Mouse (Mus musculus) liver, postnatal 0 days (tissue): ENCODE data around the gene Acot4. TPM values are rescaled to one million over a fixed set of nuclear protein-coding genes. Genes with fewer than 3 reads are reported as not detected.
"Not testable (repeated sequence)": the region's sequence is repeated elsewhere in the genome, so short reads cannot be mapped to it uniquely, and the experiment has no call there.

ENCODE experiments used
- ATAC-seq: fragments of 200-750 bp; cut with Nextera tagmentation; 2 replicates; pipeline ENCODE4 v1.8.0; 2017; ENCODE audit warnings: mild to moderate bottlenecking, moderate library complexity
- DNase-seq: peaks from one replicate; pipeline ENCODE4 v3.0.0-alpha.2; 2016
- H3K27ac ChIP-seq: fragments of 300-500 bp; sonication (generic); 2 replicates; pipeline ENCODE4 v1.5.1; 2014; ENCODE audit warnings: antibody characterized with exemption, moderate library complexity, mild to moderate bottlenecking, low read depth
- H3K27me3 ChIP-seq: fragments of 300-500 bp; sonication (generic); 2 replicates; pipeline ENCODE4 v1.6.1; 2014; ENCODE audit warnings: low read length, control low read depth, mixed read lengths; ENCODE audit not compliant: insufficient read depth
- H3K36me3 ChIP-seq: fragments of 300-500 bp; sonication (generic); replicated peaks from 2 replicates; pipeline ENCODE4 v1.6.1; 2014; ENCODE audit warnings: mild to moderate bottlenecking, control low read depth, low read length, moderate library complexity, mixed read lengths; ENCODE audit not compliant: insufficient read depth
- H3K4me1 ChIP-seq: fragments of 300-500 bp; sonication (generic); 2 replicates; pipeline ENCODE4 v1.6.1; 2014; ENCODE audit warnings: antibody characterized with exemption, mild to moderate bottlenecking, control low read depth; ENCODE audit not compliant: insufficient read depth
- H3K4me2 ChIP-seq: fragments of 300-500 bp; sonication (generic); 2 replicates; pipeline ENCODE4 v1.6.1; 2014; ENCODE audit warnings: low read depth, mild to moderate bottlenecking, low read length, moderate library complexity, mixed read lengths
- H3K4me3 ChIP-seq: fragments of 300-500 bp; sonication (generic); 2 replicates; pipeline ENCODE4 v1.5.1; 2014; ENCODE audit warnings: low read depth, low read length
- H3K9ac ChIP-seq: fragments of 300-500 bp; sonication (generic); replicated peaks from 2 replicates; pipeline ENCODE4 v1.6.1; 2014; ENCODE audit warnings: mild to moderate bottlenecking, moderate library complexity
- H3K9me3 ChIP-seq: fragments of 300-500 bp; sonication (generic); 2 replicates; pipeline ENCODE4 v1.6.1; 2016; ENCODE audit warnings: mild to moderate bottlenecking, control low read depth, low read length, mixed read lengths
- CTCF ChIP-seq: sonication (generic); IDR thresholded peaks from 2 replicates; pipeline ENCODE4 v1.5.1; 2016; ENCODE audit warnings: antibody characterized with exemption, low read depth
- EP300 ChIP-seq: IDR thresholded peaks from 2 replicates; pipeline ENCODE4 v1.6.1; 2016; ENCODE audit warnings: antibody characterized with exemption, low read depth, mild to moderate bottlenecking
- WGBS: fragments of 180-500 bp; shearing (Covaris S2); extraction: QIAGEN DNeasy Blood & Tissue Kit; methylation state at CpG from one replicate; pipeline ENCODE4 v1.1.7; 2014; ENCODE audit not compliant: insufficient replicate concordance; 5-methylcytosine and 5-hydroxymethylcytosine counted together
- polyA plus RNA-seq: library from polyadenylated mRNA; unstranded; fragments of >200 nt; fragmentation: Nextera tagmentation; extraction: Ambion mirVana; gene quantifications from 2 replicates; pipeline ENCODE4 v1.2.1, GENCODE M21; 2015

The Acot4 gene
- polyA plus RNA-seq, 1 experiment from 2014 or later: 29.0 TPM

GRCm38 (mm10) chr12:84042248-84042647 lies 4.1 kb downstream of the Acot4 start:
- Histone ChIP-seq H3K4me2 (peak overlapping the region; percentile 36; the same call in 1 of the 2 replicates), H3K36me3 (no peaks in the 10 kb centered on the region), H3K4me1 (peaks cover 9% of the 10 kb centered on the region; the same call in 1 of the 2 replicates), H3K9ac (no peak overlapping the region), H3K27ac (peak overlapping the region; percentile 64), H3K27me3 (no peaks in the 10 kb centered on the region), H3K4me3 (no peak overlapping the region), H3K9me3 (no peaks in the 10 kb centered on the region)
- DNase-seq (no peak), ATAC-seq (peak; percentile 81)
- WGBS: 66% methylated on average over 5 of the region's 5 CpGs
- TF ChIP-seq CTCF (no peak), EP300 (peak; percentile 60)

DNA sequence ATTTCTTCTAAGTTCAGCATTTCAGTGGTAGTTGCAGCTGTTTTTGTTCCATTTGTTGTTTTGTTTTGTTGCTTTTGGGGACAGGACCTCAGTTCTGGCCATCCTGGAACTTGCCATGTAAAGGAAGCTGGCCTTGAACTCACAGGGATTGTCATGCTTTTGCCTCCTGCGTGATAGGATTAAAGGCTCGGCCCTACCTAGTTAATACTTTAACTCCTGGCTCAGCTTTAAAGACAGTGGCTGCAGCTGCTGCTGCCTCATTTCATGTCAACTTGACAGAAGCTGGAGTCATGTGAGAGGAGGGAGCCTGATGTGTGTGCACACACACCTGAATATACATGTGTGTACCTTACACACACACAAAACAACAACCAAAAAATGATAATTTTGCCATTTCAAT lies 5.9 kb downstream of the Acot4 start:
- no peak for DNase-seq
- 53% methylated on average over 2 of the region's 2 CpGs for WGBS
- no peak overlapping the region for H3K27ac ChIP-seq
- H3K4me1 ChIP-seq: peaks cover 7% of the 10 kb centered on the region; the same call in 1 of the 2 replicates
- H3K36me3 ChIP-seq: no peaks in the 10 kb centered on the region
- TF ChIP-seq EP300 (no peak), CTCF (no peak)
- no peak overlapping the region for H3K4me3 ChIP-seq
- H3K4me2 ChIP-seq: no peak overlapping the region
- H3K27me3 ChIP-seq: no peaks in the 10 kb centered on the region
- H3K9ac ChIP-seq: no peak overlapping the region
- no peaks in the 10 kb centered on the region for H3K9me3 ChIP-seq
- ATAC-seq: no peak

DNA sequence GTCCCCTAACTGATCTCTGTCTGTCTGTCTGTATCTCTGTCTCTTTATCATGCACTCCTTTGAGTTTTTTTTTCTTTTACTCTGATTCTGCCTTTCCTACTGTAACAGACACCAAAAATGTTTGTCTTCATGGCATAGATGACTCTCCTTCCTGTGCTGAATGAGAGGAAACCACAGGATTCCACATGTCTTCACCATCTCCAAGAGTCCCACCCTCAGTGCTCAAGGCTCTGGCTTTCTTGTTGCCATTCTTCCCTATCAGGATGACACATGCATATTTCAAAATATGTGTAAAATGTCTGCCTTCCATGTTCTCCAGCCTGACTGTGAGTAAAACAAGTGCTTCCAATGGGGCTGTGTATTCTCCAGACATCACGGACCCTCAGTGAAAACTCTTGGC lies 8.7 kb downstream of the Acot4 start:
- no peaks in the 10 kb centered on the region for H3K9me3 ChIP-seq
- no peak for DNase-seq
- no peaks in the 10 kb centered on the region for H3K36me3 ChIP-seq
- H3K4me2 ChIP-seq: no peak overlapping the region
- H3K4me3 ChIP-seq: no peak overlapping the region
- ATAC-seq: no peak
- H3K27me3 ChIP-seq: no peaks in the 10 kb centered on the region
- 73% methylated on average over 1 of the region's 1 CpGs for WGBS
- H3K9ac ChIP-seq: no peak overlapping the region
- no peak overlapping the region for H3K27ac ChIP-seq
- no peak for TF ChIP-seq CTCF
- no peak for TF ChIP-seq EP300
- peaks cover 9% of the 10 kb centered on the region; the same call in 1 of the 2 replicates for H3K4me1 ChIP-seq

DNA sequence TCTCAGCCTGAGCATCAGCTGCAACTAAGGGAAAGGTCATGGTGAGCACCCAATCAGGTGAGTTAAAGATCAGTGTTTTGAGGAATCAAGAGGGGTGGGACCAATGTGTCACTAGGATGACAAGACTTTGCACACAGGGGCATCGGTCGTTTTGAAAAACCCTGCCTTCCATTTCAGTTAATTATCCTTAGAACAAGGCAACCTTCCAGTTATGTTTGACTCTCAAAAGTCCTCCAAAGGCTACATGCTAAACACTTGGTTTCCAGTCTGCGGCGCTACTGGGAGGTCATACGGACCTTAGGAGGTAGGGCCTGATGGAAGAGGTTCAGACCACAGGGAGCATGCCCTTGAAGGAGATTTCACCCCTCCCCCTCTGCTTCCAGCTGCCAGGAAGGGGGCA lies 12.6 kb downstream of the Acot4 start:
- 71% methylated on average over 5 of the region's 5 CpGs for WGBS
- peak; percentile 72 for ATAC-seq
- H3K4me2 ChIP-seq, H3K36me3 ChIP-seq, H3K4me1 ChIP-seq, H3K27ac ChIP-seq, H3K9me3 ChIP-seq, H3K9ac ChIP-seq, H3K4me3 ChIP-seq: not testable (repeated sequence)
- peak; percentile 19 for DNase-seq
- peaks cover 15% of the 10 kb centered on the region; the same call in 1 of the 2 replicates for H3K27me3 ChIP-seq

- H3K27ac ChIP-seq: peak within 1 kb of the TSS; percentile 55
Observed at GRCm38 (mm10) chr12:84051937-84052474, 13.8 kb downstream of the Acot4 start, which contains the start of gene Acot3. Gene Acot3, plus strand, starts transcription at chr12:84052144.

GRCm38 (mm10) chr12:84052609-84053008 lies 14.4 kb downstream of the Acot4 start:
- peak overlapping the region; percentile 65; the same call in 1 of the 2 replicates for H3K4me2 ChIP-seq
- no peak overlapping the region for H3K4me3 ChIP-seq
- ATAC-seq (peak; percentile 16; the same call in 1 of the 2 replicates), DNase-seq (no peak)
- peaks cover 15% of the 10 kb centered on the region; the same call in 1 of the 2 replicates for H3K27me3 ChIP-seq
- 66% methylated on average over 7 of the region's 7 CpGs for WGBS
- H3K9ac ChIP-seq: peak overlapping the region; percentile 11; the same call in 1 of the 2 replicates
- TF ChIP-seq CTCF (no peak), EP300 (peak; percentile 4; the same call in 1 of the 2 replicates)
- no peaks in the 10 kb centered on the region for H3K36me3 ChIP-seq
- no peaks in the 10 kb centered on the region for H3K9me3 ChIP-seq
- peak overlapping the region; percentile 55 for H3K27ac ChIP-seq
- 0 out of 2 replicates have a peak, but pooled peaks cover 4% of the 10 kb centered on the region for H3K4me1 ChIP-seq

More at GRCm38 (mm10) chr12:84051937-84052474, 13.8 kb downstream of the Acot4 start, which contains the start of gene Acot3:
- 0 out of 2 replicates have a peak within 1 kb of the TSS, but pooled peaks have one; percentile 45 for H3K4me3 ChIP-seq
- ATAC-seq (no peak), DNase-seq (no peak)
- 29% methylated on average over 5 of the region's 5 CpGs for WGBS
- H3K36me3 ChIP-seq: no peaks in the 10 kb centered on the region
- H3K4me2 ChIP-seq: peak within 1 kb of the TSS; percentile 65; the same call in 1 of the 2 replicates
- peak within 1 kb of the TSS; percentile 11; the same call in 1 of the 2 replicates for H3K9ac ChIP-seq
- H3K27me3 ChIP-seq: peaks cover 15% of the 10 kb centered on the region; the same call in 1 of the 2 replicates
- TF ChIP-seq EP300 (no peak), CTCF (no peak)
- no peaks in the 10 kb centered on the region for H3K9me3 ChIP-seq
- H3K4me1 ChIP-seq: 0 out of 2 replicates have a peak, but pooled peaks cover 4% of the 10 kb centered on the region
